Mouse (Mus musculus): ENCODE data around the gene Rngtt. TPM values are rescaled to one million over a fixed set of nuclear protein-coding genes. Genes with fewer than 3 reads are reported as not detected.

The Rngtt gene
- total RNA-seq, 1 experiment = 23.5 TPM

DNA sequence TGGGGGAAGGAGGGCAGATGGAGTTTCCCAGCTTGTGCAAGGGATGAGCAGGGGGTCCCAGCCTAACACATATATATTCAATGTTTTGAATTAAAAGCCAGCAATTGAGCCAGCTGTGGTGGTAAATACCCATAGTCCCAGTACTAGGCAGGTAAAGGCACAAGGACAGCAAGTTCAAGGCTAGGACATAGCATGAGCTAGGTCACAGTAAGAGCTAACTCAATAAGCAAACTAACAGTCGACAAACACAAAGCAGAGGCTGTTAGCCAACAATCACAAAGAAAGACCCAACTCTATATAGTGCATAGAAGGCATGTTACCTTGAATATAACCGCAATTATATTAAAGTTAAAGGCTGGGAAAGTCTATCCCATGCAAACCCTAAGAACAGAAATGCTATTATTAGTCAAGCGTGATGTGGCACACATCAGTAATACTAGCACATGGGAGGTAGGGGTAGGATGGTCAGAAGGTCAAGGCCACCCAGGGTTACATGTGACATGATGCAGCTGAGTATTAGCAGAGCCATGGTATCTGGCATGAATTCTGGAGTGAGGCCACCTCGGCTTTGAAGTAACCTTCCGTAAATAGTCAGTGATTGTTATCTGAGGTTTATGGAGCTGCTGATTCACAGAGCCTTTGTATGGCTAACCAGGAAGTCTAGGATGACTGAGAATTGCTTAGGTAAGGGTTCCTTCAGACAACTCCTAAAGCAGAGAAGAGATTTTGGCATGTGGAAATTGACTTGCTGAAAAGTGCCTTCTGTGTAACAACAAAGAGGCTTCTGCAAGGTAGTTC, 25.8 kb upstream of the Rngtt start:
- Histone ChIP-seq H3K27ac (ENCODE audit: insufficient read depth, low read depth, low read length, poor library complexity, severe bottlenecking) (no peak overlapping the region), H3K4me1 (ENCODE audit: control insufficient read depth in 2 of 2, insufficient read depth in 2 of 2, low read length in 2 of 2, poor library complexity in 1 of 2) (no peaks in the 10 kb centered on the region), H3K9ac (ENCODE audit: insufficient read depth, low read depth, low read length, poor library complexity, severe bottlenecking) (no peak overlapping the region), H3K9me3 (ENCODE audit: control insufficient read depth, insufficient read depth, low read depth, low read length) (no peaks in the 10 kb centered on the region), H3K4me3 (ENCODE audit: insufficient read depth in 1 of 2, low read depth in 1 of 2, low read length in 2 of 2, poor library complexity in 1 of 2, severe bottlenecking in 1 of 2) (no peak overlapping the region), H3K36me3 (ENCODE audit: control insufficient read depth, insufficient read depth, low read length, poor library complexity, severe bottlenecking) (no peaks in the 10 kb centered on the region)
- TF ChIP-seq CHD2 (IDR thresholded peaks at IDR 0.05; ENCODE audit: low read depth, low read length) = no peak
- TF ChIP-seq MAFK (IDR thresholded peaks at IDR 0.05; ENCODE audit: insufficient read depth, low read depth, low read length) = no peak
- in situ Hi-C loops (cut with MboI; ENCODE audit: low sequenced_read_pairs in 2 of 2, unreplicated experiment in 2 of 2) = loop anchor here in 1 of 2 experiments (25.0 kb wide), 1 partner anchor 147 kb away; the partner anchor contains the start of gene Gabrr1
- DNase-seq (ENCODE audit: low read depth, low spot score) = no peak

DNA sequence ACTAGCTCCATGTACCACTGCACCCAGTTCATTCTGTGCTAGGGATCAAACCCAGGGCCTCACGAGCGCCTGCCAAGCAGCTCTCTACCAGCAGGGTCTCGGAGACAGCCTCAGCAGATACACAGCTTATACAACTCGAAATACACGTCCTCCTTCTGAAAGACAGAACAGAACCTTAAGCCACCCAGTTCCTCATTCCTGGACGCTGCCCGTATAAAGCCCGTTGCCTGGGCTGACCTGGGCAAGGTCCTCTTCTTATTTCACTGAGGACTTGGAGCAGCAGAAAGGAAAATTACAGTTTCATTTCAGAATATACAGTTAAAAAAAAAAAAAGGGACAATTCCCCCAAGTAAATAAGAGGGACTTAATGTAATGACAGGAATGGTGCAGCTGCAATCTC, 24.7 kb upstream of the Rngtt start:
- DNase-seq (ENCODE audit: low read depth, low spot score) = no peak
- Histone ChIP-seq H3K9me3 (ENCODE audit: control insufficient read depth, insufficient read depth, low read depth, low read length) (no peaks in the 10 kb centered on the region), H3K4me1 (ENCODE audit: control insufficient read depth in 2 of 2, insufficient read depth in 2 of 2, low read length in 2 of 2, poor library complexity in 1 of 2) (no peaks in the 10 kb centered on the region), H3K9ac (ENCODE audit: insufficient read depth, low read depth, low read length, poor library complexity, severe bottlenecking) (no peak overlapping the region), H3K36me3 (ENCODE audit: control insufficient read depth, insufficient read depth, low read length, poor library complexity, severe bottlenecking) (no peaks in the 10 kb centered on the region), H3K27ac (ENCODE audit: insufficient read depth, low read depth, low read length, poor library complexity, severe bottlenecking) (no peak overlapping the region), H3K4me3 (ENCODE audit: insufficient read depth in 1 of 2, low read depth in 1 of 2, low read length in 2 of 2, poor library complexity in 1 of 2, severe bottlenecking in 1 of 2) (no peak overlapping the region)
- in situ Hi-C loops (cut with MboI; ENCODE audit: low sequenced_read_pairs in 2 of 2, unreplicated experiment in 2 of 2) = loop anchor here in 1 of 2 experiments (25.0 kb wide), 1 partner anchor 148 kb away; the partner anchor contains the start of gene Gabrr1
- TF ChIP-seq ZNF384 (IDR thresholded peaks at IDR 0.05; ENCODE audit: low read depth, low read length) (no peak), ZC3H11A (IDR thresholded peaks at IDR 0.05; ENCODE audit: borderline replicate concordance, low read depth, low read length) (no peak), HCFC1 (IDR thresholded peaks at IDR 0.05; ENCODE audit: borderline replicate concordance, insufficient read depth, low read length) (no peak), CHD2 (IDR thresholded peaks at IDR 0.05; ENCODE audit: low read depth, low read length) (no peak), MAFK (IDR thresholded peaks at IDR 0.05; ENCODE audit: insufficient read depth, low read depth, low read length) (no peak)

DNA sequence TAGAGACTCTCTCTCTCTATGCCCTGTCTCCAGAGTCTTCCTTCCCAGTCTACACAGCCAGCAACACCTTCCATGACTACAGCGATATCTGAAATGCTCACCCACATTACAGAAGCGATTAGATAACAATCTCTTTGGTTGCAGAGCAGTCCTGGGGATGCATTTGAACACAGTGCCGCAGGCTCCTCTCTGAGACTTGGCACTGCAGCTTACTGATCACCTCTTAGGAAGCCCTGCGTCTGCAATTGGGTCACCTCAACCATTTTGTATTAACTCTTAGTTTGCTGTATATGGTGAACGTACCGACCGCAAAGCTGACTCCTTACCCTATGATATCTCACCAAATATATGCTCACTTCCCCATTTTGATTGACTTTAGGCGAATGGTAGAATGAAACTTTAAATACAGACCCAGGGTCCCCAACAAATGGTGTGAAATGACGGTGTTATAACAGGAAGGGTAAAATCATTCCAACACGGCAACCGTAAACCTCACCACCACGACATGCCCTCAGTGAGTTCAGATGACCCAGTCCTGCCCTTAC, 20.9 kb upstream of the Rngtt start:
- H3K9me3 ChIP-seq (ENCODE audit: control insufficient read depth, insufficient read depth, low read depth, low read length) = no peaks in the 10 kb centered on the region
- no peak overlapping the region for H3K9ac ChIP-seq (ENCODE audit: insufficient read depth, low read depth, low read length, poor library complexity, severe bottlenecking)
- in situ Hi-C loops (cut with MboI; ENCODE audit: low sequenced_read_pairs in 2 of 2, unreplicated experiment in 2 of 2) = loop anchor here in 1 of 2 experiments (25.0 kb wide), 1 partner anchor 152 kb away; the partner anchor contains the start of gene Gabrr1
- no peak overlapping the region for H3K4me3 ChIP-seq (ENCODE audit: insufficient read depth in 1 of 2, low read depth in 1 of 2, low read length in 2 of 2, poor library complexity in 1 of 2, severe bottlenecking in 1 of 2)
- no peaks in the 10 kb centered on the region for H3K4me1 ChIP-seq (ENCODE audit: control insufficient read depth in 2 of 2, insufficient read depth in 2 of 2, low read length in 2 of 2, poor library complexity in 1 of 2)
- no peak for TF ChIP-seq ZC3H11A (IDR thresholded peaks at IDR 0.05; ENCODE audit: borderline replicate concordance, low read depth, low read length)
- TF ChIP-seq HCFC1 (IDR thresholded peaks at IDR 0.05; ENCODE audit: borderline replicate concordance, insufficient read depth, low read length) = no peak
- TF ChIP-seq MAFK (IDR thresholded peaks at IDR 0.05; ENCODE audit: insufficient read depth, low read depth, low read length) = no peak
- no peak for TF ChIP-seq ZNF384 (IDR thresholded peaks at IDR 0.05; ENCODE audit: low read depth, low read length)
- TF ChIP-seq CHD2 (IDR thresholded peaks at IDR 0.05; ENCODE audit: low read depth, low read length) = no peak
- no peak overlapping the region for H3K27ac ChIP-seq (ENCODE audit: insufficient read depth, low read depth, low read length, poor library complexity, severe bottlenecking)
- H3K36me3 ChIP-seq (ENCODE audit: control insufficient read depth, insufficient read depth, low read length, poor library complexity, severe bottlenecking) = no peaks in the 10 kb centered on the region
- no peak for DNase-seq (ENCODE audit: low read depth, low spot score)

DNA sequence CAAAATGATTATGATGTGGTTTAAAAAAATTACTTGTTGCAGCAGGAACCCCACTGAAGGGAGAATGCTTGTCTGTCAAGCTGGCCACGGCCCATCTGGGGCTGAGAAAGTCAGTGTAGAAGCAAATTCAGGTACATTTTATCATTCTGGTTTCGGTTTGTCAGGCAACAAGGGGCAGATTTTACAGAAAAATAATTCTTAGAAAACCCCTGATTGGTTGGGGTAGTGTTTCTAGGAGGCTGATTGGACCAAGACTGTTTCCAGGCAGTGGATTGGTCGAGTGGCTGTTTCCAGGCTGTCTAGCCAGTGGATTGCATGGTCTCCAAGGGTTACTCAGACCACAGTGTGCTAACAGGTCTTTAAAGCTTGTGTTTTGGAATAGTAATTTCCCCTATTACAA, 20.1 kb upstream of the Rngtt start, which contains the start of gene Pnrc1:
TSS of gene Pnrc1 (minus strand) at position 162 of the 400 bp plus-strand sequence.
- TF ChIP-seq ZC3H11A (IDR thresholded peaks at IDR 0.05; ENCODE audit: borderline replicate concordance, low read depth, low read length) (no peak), ZNF384 (IDR thresholded peaks at IDR 0.05; ENCODE audit: low read depth, low read length) (no peak), CHD2 (IDR thresholded peaks at IDR 0.05; ENCODE audit: low read depth, low read length) (no peak), MAFK (IDR thresholded peaks at IDR 0.05; ENCODE audit: insufficient read depth, low read depth, low read length) (no peak), HCFC1 (IDR thresholded peaks at IDR 0.05; ENCODE audit: borderline replicate concordance, insufficient read depth, low read length) (no peak)
- Histone ChIP-seq H3K36me3 (ENCODE audit: control insufficient read depth, insufficient read depth, low read length, poor library complexity, severe bottlenecking) (no peaks in the 10 kb centered on the region), H3K27ac (ENCODE audit: insufficient read depth, low read depth, low read length, poor library complexity, severe bottlenecking) (no peak within 1 kb of the TSS), H3K4me3 (ENCODE audit: insufficient read depth in 1 of 2, low read depth in 1 of 2, low read length in 2 of 2, poor library complexity in 1 of 2, severe bottlenecking in 1 of 2) (no peak within 1 kb of the TSS), H3K4me1 (ENCODE audit: control insufficient read depth in 2 of 2, insufficient read depth in 2 of 2, low read length in 2 of 2, poor library complexity in 1 of 2) (no peaks in the 10 kb centered on the region), H3K9me3 (ENCODE audit: control insufficient read depth, insufficient read depth, low read depth, low read length) (no peaks in the 10 kb centered on the region), H3K9ac (ENCODE audit: insufficient read depth, low read depth, low read length, poor library complexity, severe bottlenecking) (no peak within 1 kb of the TSS)
- no peak for DNase-seq (ENCODE audit: low read depth, low spot score)
- in situ Hi-C loops (cut with MboI; ENCODE audit: low sequenced_read_pairs in 2 of 2, unreplicated experiment in 2 of 2) = loop anchor here (10.0 to 25.0 kb wide), 2 partner anchors 153 to 155 kb away; partner anchors contain the start of gene Gabrr1 (in 2 of the 2)
